Mouse (Mus musculus) ES-CJ7 (cell line): ENCODE data around the gene Ccdc54.

ENCODE experiments used
- DNase-seq: peaks from one replicate; pipeline ENCODE4 v3.0.0; 2011; ENCODE audit warnings: low read depth, low spot score

Gene Ccdc54

DNA sequence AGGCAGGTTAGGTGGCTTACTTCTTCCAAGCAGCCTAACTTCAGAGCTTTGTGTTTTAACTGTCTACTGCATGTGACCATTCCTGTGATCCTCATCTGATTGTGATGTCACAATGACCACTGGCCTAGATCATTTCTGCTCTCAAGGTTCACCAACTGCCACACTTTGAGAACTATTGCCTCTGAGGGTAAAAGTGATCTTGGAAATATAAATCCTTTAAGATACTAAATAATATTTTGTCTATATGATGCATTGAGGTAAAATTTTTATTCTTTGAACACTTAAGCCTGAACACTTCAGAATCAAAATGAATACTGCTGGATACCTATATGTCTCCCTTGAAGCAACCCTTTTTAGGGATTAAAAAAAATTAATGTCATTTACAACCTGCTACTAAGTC lies at the start of gene Ccdc54:
Gene Ccdc54 (minus strand): TSS at position 101 of the 400 bp plus-strand sequence.
- no peak for DNase-seq

DNA sequence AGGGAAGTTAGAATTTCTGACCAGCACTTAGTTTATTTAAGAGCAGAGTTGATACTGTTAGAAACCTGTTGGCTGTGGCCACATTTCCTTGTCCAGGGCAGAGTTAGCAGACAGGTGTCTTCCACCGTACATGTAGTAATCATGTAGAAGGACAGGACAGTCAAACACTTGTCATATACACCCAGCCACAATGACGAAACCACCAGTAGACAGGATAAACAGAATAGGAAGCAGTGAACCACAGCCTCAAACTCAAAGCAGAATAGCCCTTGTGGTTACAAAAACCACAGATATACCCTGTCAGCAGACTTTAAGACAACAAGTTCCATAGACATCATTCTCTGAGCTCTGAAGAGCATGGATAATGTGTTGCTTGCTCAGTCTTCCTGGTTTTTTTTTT lies 41.6 kb upstream of the Ccdc54 start:
- no peak for DNase-seq

DNA sequence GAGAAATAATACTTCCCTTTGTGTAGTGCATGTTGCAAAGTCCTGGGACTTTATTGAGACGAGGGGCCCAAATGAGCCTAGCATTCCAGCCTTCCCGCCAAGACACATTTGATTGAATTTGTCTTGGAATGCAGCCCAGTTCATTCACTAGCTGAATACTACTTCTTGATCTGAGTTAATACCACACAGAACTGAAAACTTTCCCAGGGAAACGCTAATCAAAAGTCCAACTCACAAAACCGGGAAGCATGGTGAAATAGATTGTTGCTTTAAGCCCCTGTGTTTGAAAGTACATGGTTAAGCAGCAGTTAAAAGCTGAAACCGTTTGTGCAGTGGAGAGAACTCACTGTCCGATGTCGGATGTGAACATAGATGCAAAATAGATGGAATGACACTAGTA lies 24.6 kb upstream of the Ccdc54 start:
- DNase-seq: no peak

DNA sequence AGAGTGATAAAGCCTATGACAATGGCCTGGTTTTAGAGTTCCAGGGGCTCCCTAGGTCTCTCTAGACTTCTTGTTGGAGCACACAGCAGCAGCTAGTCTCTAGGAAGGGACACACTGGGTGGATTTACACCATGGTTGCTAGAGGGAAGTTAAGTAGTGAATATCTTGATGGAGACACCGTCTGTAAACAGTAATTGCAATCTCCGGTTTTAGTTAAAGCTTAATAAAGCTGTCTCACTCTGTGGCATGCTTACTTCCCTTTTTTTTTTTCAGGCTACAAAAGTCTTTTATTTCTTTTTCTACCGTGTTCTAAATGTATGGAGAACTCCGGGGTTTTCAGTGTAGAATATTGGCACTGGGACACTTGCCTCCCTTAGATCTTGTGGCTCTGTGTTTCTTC lies 22.0 kb upstream of the Ccdc54 start:
- DNase-seq: no peak

DNA sequence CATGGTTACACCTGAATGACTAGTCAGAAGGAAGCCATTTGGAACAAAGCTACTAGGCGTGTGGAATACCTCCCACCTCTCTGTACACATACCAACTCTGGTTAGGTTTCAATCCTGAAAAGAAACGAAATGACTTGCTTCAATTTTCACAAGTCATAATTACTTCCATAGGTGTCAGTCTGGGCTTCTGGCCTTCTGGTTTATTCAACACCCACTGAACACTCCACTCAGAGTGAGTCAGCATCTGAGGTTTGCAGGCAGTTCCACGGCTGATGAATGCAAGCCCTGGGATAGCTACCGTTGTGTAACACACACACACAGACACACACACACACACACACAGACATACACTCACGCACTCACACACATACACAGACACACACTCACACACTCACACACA lies 19.6 kb upstream of the Ccdc54 start:
- no peak for DNase-seq

DNA sequence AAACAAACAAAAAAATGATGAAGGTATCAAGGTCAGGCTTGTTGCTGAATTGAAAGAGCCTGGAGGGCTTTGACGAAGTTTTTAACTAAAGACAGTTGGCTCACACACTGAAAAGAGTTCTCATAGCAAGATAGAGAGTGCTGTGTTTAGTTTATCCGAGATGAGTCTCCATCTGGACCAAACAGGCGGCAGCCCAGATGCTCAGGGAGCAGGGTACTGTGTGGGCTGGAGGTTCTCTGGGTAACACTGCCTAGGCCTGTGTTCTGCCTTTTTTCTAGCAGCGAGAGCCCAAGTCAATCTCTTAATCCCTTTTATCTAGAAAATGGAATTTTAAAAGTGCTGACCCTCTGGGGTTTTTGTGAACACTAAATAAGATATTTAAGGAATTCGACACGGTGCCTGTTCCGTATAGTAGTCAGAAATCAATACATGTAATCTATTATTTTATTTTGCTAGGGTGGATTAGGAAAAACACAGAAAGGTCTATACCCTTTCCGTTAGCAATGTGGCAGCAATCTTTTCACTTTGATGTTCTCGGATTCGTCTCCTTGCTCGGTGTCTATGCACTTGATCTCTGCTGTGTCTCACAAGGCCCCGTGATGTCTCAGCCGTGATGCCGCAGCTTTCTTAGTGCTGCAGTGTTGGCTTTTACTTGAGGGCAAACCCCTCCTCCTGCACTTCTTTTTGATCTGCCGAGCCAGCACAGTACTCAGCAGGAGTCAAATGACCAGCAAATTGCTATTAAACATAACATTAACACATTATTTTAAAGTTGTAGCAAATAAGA lies 17.0 kb upstream of the Ccdc54 start:
- no peak for DNase-seq

DNA sequence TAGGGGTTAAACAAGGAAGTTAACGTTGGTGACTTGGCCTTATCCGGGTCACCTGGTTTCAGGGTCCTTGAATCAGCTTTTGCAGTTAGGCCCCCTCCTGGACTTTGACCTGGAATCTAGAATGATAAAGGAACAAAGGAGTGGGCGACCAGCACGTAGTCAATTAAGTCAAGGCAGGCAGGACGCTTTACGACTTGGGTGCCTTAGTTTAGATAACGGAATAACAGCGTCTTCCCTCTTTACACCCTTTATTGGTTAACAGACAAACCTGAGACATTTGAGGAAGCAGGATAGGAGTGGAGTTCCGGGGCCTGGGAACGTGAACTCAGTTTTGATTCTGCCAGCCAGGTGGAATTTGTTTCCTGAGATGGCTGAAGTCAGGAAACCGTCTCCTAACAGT lies 13.9 kb upstream of the Ccdc54 start:
- DNase-seq: no peak

DNA sequence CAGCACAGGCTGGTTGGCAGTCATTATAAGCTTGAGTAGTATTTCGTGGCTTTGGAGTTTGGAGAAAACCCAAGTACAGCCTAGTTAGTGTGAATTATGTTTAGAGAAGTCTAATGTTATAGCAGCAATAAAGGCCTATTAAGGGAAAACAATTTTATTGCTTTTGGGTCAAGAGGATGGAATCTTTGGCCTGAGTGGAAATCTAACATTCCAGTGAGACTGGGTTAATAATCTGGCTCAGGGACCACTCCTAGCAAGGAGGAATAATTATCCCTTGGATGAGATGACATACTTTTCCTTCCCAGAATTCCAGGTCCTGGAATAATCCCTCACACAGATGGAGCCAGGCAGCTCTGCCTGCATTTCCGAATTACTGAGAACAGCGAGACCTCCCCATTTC lies 11.0 kb upstream of the Ccdc54 start:
- no peak for DNase-seq

DNA sequence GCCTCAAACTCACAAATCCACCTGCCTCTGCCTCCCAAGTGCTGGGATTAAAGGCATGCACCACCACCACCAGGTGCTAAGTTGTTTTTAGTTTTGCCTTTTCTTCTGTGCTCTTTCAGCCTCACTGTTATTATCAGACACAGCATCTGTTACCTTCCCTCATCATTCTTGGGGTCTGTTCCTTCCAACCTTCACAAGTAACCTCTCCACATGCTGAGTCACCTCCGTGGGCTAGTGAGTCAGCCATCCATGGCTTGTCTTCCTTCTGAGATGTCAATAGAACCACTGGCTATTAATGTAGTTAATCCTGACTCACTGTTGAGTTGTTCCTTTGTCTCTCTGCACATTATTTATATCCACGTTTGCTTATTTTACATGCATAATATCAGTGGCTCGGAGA lies 9.7 kb upstream of the Ccdc54 start:
- DNase-seq: no peak

DNA sequence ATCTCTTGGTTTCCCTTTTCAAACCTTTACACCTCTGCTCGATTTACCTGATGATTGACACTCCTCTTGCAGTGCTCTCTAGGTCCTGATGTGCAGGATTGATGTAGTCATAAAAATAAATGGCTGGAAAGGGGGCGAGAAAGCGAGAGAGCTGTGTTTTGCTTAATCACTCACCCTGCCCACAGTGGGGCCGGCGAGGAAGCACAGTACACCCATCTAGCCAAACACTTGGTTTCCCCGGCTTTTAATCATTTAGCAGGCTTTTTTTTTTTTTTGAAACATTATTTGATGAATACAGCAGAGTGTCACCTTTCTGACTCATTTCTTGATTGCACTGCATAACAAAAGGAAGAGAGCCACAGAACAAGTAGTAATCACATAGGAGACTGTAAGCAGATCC lies 5.7 kb upstream of the Ccdc54 start:
- no peak for DNase-seq

DNA sequence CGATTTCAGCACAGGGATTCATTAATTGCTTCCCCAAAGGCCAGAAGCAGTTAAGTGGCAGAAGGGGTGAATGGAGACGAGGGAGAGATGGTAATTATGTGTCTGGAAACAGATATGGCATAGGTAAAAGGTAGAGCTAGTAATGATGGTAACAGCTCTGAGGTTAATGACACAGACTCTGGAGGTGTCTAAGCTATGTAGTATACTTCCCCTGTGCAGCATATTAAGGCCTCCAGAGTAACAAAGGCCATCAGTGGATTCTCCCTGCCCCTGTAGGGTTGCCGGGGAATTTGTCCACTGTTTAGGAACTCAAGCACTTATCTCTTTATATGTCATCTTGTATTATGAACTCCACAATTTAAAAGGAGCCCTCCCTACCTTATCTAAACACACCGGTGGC lies 5.2 kb upstream of the Ccdc54 start:
- DNase-seq: no peak

DNA sequence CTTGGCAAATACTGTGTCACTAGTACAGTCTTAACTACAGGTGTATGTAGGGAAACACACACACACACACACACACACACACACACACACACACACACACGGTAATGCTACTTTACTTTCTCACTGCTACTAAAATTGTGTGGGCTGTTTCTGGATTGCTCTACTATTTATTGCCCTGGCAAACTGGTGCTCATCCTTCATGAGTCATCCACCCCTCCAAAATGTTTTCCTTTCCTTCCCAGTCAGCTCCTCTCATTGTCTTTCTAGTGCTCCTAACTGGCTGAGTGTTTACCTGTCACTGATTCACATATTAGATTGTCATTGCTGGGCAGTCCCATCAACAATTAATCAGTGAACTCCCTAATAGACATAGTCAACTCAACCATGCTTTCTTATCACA lies 3.9 kb upstream of the Ccdc54 start:
- DNase-seq: no peak

DNA sequence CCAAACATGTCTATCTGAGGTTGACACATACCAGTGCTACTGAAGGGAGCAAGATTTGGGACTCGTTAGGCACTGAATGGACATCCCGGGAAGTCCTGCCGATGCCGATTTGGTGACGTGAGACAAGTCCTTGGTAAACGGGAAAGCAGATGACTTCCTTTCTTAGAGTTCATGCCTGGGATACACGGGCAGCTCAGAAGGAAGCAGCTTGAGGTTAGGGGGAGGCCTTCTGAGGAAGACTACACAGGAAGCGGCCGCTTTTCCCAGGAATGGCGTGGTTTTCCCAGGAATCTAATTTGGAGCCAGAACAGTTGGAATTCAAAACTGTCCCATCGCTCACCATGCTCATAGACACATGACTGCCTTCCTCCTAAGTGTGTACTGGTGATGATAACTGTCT lies 2.4 kb upstream of the Ccdc54 start:
- no peak for DNase-seq

DNA sequence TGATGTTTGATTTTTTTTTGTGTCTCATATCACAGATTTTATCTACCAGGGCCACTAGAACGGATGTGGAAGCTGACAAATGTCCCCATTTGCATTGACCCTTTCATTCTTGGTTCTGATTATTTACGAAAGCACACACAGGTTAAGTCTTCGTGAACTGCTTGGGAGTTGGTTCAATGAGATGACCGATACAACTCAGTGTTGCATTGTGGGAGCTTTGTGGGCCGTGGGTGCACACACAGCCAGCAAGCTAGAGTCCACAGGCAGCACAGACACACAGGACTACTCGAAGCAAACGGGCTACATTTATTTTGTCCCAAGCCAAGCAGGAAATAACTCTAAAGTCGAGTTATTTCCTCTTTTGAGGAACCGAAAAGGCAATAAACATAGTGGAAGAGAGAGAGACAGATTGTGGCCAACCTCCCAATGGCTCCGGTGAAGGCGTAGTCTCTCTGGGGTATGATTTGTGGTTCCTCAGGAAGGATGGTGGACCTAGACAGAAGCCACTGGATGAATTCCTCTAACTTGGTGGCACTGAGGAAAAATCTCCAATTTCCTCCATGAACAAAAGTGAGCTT lies 1.3 kb downstream of the Ccdc54 start:
- no peak for DNase-seq

DNA sequence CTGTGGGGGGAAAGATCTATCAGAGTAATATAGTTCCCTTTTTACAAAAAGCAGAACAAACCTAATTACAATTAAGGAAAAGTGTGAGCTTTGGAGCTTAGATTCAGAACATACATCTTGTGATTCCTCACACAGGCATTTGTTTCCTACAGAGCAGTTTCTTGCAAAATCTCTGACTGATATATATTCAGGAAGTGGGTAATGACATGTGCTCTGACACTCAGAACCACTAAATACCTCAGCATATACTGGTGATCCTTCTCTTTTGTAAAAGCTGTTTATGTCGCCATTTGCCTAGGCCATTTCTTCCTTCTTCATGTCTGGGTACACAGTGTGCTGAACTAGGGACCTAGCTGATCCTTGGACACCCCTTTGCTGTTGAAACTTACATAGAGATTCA lies 2.8 kb downstream of the Ccdc54 start:
- no peak for DNase-seq

DNA sequence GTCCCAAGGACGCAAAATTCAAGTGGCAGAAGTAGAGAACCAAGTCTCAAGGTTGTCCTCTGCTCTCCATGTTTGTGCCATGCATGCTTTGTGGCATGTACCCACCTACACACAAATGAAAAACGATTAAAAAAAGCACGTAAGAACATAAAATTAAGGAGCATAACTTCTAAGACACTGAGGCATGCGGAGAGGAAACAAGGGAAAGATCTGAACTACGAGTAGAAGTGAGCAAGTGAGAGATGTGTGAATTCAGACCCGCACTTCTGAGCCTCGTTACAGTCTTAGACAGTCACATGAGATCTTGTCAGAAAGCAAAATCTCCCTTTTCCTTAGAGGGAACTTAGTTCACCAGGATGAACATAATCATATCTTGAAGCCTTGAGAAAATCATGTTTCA lies 3.8 kb downstream of the Ccdc54 start:
- no peak for DNase-seq

DNA sequence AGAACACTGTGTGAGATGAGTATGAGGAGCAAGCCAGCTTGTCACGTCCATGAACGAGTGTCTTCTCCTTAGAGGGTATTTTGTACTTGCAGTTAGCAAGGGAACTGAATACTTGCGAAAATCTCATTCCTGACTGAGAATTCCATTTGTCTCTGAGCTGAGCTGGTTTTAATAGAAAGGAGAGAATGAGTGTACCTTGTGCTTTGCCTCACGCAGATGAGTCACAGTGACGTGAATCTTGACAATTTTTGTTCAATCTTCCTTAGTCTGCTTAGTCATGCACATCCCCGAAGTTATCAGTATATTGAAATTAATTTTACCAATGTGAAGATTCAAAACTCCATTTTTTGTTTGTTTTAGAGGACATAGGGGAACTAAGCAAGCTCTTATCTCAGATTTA lies 12.6 kb downstream of the Ccdc54 start:
- no peak for DNase-seq

DNA sequence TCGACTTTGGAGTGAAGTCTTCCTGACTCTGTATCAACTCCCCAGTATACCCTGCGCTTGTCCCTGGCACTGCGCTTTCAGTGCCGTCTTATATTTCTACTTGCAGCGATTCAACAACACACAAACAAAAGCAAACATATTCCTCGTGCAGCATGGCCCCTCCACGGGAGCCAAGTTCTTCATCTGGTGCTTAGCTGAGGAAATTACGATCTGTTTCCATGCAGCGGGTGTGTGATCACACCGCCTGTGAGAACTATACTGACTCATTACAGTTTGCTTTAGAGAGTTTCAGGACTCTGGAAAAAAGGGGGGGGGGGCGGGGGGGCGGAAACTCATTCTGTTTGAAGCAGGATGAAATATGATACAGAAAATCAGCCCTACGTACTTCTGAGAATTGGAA lies 18.4 kb downstream of the Ccdc54 start:
- no peak for DNase-seq

DNA sequence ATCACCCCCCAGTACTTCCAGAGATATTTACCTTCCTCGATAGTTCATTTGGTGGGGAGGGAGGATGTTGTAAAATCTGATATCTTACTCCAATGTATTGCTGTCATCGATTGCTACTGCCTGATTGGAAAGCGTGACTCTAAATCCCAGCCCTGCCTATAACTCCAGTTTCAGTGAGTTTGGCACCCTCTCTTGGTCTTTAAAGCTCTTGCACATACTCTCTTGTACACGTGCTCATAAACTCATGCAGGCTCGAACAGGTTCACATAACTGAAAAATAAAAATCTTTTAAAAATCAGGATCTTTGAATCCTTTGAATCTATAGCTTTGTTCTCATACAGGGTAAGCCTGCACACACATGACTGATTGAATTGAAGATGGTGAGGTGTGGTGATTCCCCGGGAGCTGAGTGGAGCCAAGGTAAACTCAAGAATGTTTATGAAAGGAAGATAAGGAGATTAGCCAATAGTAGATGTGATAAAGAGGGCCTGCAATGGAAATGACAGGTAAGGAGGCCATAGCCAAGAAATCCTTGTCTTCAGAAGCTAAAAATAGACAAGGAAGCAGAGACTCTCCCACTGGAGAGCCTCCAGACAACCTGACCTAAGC lies 31.7 kb downstream of the Ccdc54 start:
- peak; percentile 10 for DNase-seq

DNA sequence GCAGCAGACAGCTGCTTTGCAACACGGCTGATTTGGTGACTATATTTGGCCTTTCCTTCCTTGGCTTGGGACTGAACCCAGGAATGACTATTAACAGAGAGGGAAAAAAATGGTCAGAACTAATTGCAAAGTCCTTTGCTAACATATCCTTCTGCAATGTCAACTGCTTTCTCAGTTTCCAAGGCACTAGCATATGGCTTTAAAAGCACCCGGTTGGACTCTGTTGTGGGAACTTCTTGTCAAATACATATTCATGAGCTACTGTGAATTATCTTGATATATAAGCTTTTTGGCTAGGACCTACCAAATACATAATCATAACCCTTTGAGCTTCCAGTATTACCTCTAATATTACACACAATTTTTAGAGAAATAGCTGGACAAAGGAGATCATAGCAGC lies 37.1 kb downstream of the Ccdc54 start:
- DNase-seq: no peak

DNA sequence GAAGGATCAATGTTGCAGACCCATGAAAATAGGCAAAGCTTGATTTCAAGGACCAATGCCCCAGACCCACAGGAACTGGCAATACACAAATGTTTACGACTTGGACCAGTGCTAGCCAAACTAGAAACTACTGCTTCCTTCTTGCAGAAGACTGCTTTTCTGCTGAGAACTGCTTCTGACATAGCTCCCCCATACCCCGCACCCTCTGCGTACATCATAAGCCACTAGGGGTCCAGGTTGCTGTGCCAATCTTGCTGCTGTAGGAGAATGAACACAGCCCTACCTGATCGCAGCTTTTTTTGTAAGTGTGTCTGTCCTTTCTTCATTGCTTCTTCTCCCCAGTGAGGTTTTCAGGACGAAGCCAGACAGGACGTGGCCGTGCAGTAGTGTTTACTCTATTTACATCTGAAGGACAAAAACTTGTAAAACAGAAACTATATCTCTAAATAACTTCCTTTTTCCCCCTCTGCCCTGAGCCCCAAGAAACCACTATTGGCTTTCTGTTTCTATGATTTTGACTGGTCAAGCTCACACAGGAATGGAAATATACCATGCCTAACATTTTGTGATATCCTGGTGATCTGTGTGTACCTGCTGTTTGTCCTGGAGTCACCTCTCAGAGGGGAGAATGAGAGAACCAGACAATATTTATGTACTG lies 39.0 kb downstream of the Ccdc54 start:
- no peak for DNase-seq

DNA sequence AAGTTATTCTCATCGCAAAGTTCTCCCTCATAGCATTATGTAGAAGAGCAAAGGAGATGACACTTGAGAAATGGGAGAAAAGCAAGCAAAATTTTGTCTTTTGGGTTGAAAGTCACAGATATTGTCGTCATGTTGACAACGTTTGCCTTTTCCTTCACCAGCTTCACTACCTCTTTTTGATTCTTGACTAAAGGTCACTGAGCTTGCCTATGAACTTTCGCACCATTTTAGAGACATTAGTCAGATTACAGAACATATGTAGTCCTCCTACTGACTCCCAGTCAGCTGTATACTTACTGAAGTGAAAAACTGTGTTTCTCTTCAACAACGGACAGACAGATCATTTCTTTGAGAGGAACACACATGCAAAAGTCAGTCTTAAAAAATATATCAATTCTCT lies 40.0 kb downstream of the Ccdc54 start:
- no peak for DNase-seq
